Mouse (Mus musculus): ENCODE data around the gene Cmtm6. TPM values are rescaled to one million over a fixed set of nuclear protein-coding genes. Genes with fewer than 3 reads are reported as not detected.
A peak's percentile ranks its signal among the peaks of the same experiment; 100 is the strongest.
"Not testable (repeated sequence)": the region's sequence is repeated elsewhere in the genome, so short reads cannot be mapped to it uniquely, and the experiment has no call there.

The Cmtm6 gene
- 17.9 and 29.2 TPM in 2 replicates for polyA plus RNA-seq (2015; fragmentation: Nextera tagmentation; extraction: Ambion mirVana)

- Histone ChIP-seq H3K9ac (replicated peaks) (peak within 1 kb of the TSS; percentile 87), H3K27ac (replicated peaks) (peak within 1 kb of the TSS; percentile 86), H3K36me3 (no peaks in the 10 kb centered on the region), H3K9me3 (replicated peaks) (no peaks in the 10 kb centered on the region), H3K4me3 (replicated peaks) (peak within 1 kb of the TSS; percentile 78), H3K4me2 (peak within 1 kb of the TSS; percentile 75), H3K27me3 (replicated peaks) (no peaks in the 10 kb centered on the region), H3K4me1 (peaks cover 22% of the 10 kb centered on the region)
- 0% methylated on average over 53 of the region's 53 CpGs for WGBS
- ATAC-seq (ENCODE audit: low FRiP score) = peak; percentile 91
Measured at GRCm38 (mm10) chr9:114731011-114731755, at the start of gene Cmtm6. Gene Cmtm6 (plus strand): TSS chr9:114731116.

- no peak overlapping the region for H3K27ac ChIP-seq (replicated peaks)
- H3K9me3 ChIP-seq (replicated peaks) = no peaks in the 10 kb centered on the region
- no peaks in the 10 kb centered on the region for H3K4me1 ChIP-seq
- 83% methylated on average over 4 of the region's 4 CpGs for WGBS
- H3K36me3 ChIP-seq = no peaks in the 10 kb centered on the region
- no peak overlapping the region for H3K4me2 ChIP-seq
- H3K27me3 ChIP-seq (replicated peaks) = no peaks in the 10 kb centered on the region
- no peak for ATAC-seq (ENCODE audit: low FRiP score)
- H3K9ac ChIP-seq (replicated peaks) = no peak overlapping the region
- H3K4me3 ChIP-seq (replicated peaks) = no peak overlapping the region
Measured at GRCm38 (mm10) chr9:114682193-114682592, 48.7 kb upstream of the Cmtm6 start.

GRCm38 (mm10) chr9:114686245-114686644 is 44.7 kb upstream of the Cmtm6 start:
- ATAC-seq (ENCODE audit: low FRiP score) = no peak
- no peaks in the 10 kb centered on the region for H3K9me3 ChIP-seq (replicated peaks)

GRCm38 (mm10) chr9:114687639-114688038 is 43.3 kb upstream of the Cmtm6 start:
- H3K4me2 ChIP-seq = peak overlapping the region; percentile 71
- peaks cover 28% of the 10 kb centered on the region for H3K4me1 ChIP-seq
- no peak for ATAC-seq (ENCODE audit: low FRiP score)
- H3K27me3 ChIP-seq (replicated peaks) = no peaks in the 10 kb centered on the region
- H3K4me3 ChIP-seq (replicated peaks) = peak overlapping the region; percentile 84
- H3K9ac ChIP-seq (replicated peaks) = peak overlapping the region; percentile 96
- 76% methylated on average over 13 of the region's 13 CpGs for WGBS
- peak overlapping the region; percentile 98; the same call in 1 of the 2 replicates for H3K27ac ChIP-seq (replicated peaks)
- H3K36me3 ChIP-seq = peaks cover 7% of the 10 kb centered on the region
- no peaks in the 10 kb centered on the region for H3K9me3 ChIP-seq (replicated peaks)

More at GRCm38 (mm10) chr9:114686245-114686644, 44.7 kb upstream of the Cmtm6 start:
- WGBS = 94% methylated on average over 7 of the region's 7 CpGs
- Histone ChIP-seq H3K36me3 (no peaks in the 10 kb centered on the region), H3K27ac (replicated peaks) (no peak overlapping the region), H3K27me3 (replicated peaks) (no peaks in the 10 kb centered on the region), H3K4me2 (no peak overlapping the region), H3K4me1 (peaks cover 23% of the 10 kb centered on the region), H3K4me3 (replicated peaks) (no peak overlapping the region), H3K9ac (replicated peaks) (no peak overlapping the region)

GRCm38 (mm10) chr9:114688252-114688952 is 42.5 kb upstream of the Cmtm6 start, which contains the start of gene Dync1li1:
Gene Dync1li1 (plus strand): TSS chr9:114688790.
- H3K27ac ChIP-seq (replicated peaks) = peak within 1 kb of the TSS; percentile 98
- ATAC-seq (ENCODE audit: low FRiP score) = peak; percentile 95
- H3K4me2 ChIP-seq = peak within 1 kb of the TSS; percentile 71
- H3K9me3 ChIP-seq (replicated peaks) = no peaks in the 10 kb centered on the region
- peaks cover 11% of the 10 kb centered on the region for H3K36me3 ChIP-seq
- H3K27me3 ChIP-seq (replicated peaks) = no peaks in the 10 kb centered on the region
- peaks cover 28% of the 10 kb centered on the region for H3K4me1 ChIP-seq
- H3K4me3 ChIP-seq (replicated peaks) = peak within 1 kb of the TSS; percentile 84
- WGBS = under 1% methylated on average over 56 of the region's 57 CpGs
- peak within 1 kb of the TSS; percentile 96 for H3K9ac ChIP-seq (replicated peaks)

- under 1% methylated on average over 41 of the region's 50 CpGs for WGBS
- Histone ChIP-seq H3K4me3 (replicated peaks) (peak overlapping the region; percentile 84), H3K4me1 (peaks cover 28% of the 10 kb centered on the region), H3K36me3 (peaks cover 16% of the 10 kb centered on the region), H3K4me2 (peak overlapping the region; percentile 66), H3K27me3 (replicated peaks) (no peaks in the 10 kb centered on the region), H3K9ac (replicated peaks) (peak overlapping the region; percentile 96), H3K27ac (replicated peaks) (peak overlapping the region; percentile 98), H3K9me3 (replicated peaks) (no peaks in the 10 kb centered on the region)
- ATAC-seq (ENCODE audit: low FRiP score) = peak; percentile 72
Measured at GRCm38 (mm10) chr9:114688953-114689407, 41.9 kb upstream of the Cmtm6 start.

- Histone ChIP-seq H3K9me3 (replicated peaks) (no peaks in the 10 kb centered on the region), H3K4me3 (replicated peaks) (peak overlapping the region; percentile 84), H3K4me2 (peak overlapping the region; percentile 66), H3K9ac (replicated peaks) (peak overlapping the region; percentile 96), H3K36me3 (peaks cover 24% of the 10 kb centered on the region), H3K4me1 (peaks cover 33% of the 10 kb centered on the region), H3K27me3 (replicated peaks) (no peaks in the 10 kb centered on the region), H3K27ac (replicated peaks) (no peak overlapping the region; the same call in 1 of the 2 replicates)
- no peak for ATAC-seq (ENCODE audit: low FRiP score)
- 5% methylated on average over 10 of the region's 10 CpGs for WGBS
Measured at GRCm38 (mm10) chr9:114690119-114690601, 40.8 kb upstream of the Cmtm6 start.

- H3K4me2 ChIP-seq = peak overlapping the region; percentile 66
- no peaks in the 10 kb centered on the region for H3K9me3 ChIP-seq (replicated peaks)
- H3K9ac ChIP-seq (replicated peaks) = no peak overlapping the region
Measured at GRCm38 (mm10) chr9:114691112-114691511, 39.8 kb upstream of the Cmtm6 start.

GRCm38 (mm10) chr9:114695662-114696061 is 35.3 kb upstream of the Cmtm6 start:
- Histone ChIP-seq H3K36me3 (peaks cover 38% of the 10 kb centered on the region), H3K4me1 (peaks cover 20% of the 10 kb centered on the region)
- H3K4me3 ChIP-seq (replicated peaks); H3K27ac ChIP-seq (replicated peaks); H3K4me2 ChIP-seq; H3K9me3 ChIP-seq (replicated peaks); H3K27me3 ChIP-seq (replicated peaks); ATAC-seq (ENCODE audit: low FRiP score); H3K9ac ChIP-seq (replicated peaks): not testable (repeated sequence)
- WGBS = 97% methylated on average over 8 of the region's 8 CpGs

More at GRCm38 (mm10) chr9:114691112-114691511, 39.8 kb upstream of the Cmtm6 start:
- ATAC-seq (ENCODE audit: low FRiP score) = no peak
- H3K36me3 ChIP-seq = peaks cover 24% of the 10 kb centered on the region
- H3K4me3 ChIP-seq (replicated peaks) = 0 out of 2 replicates have a peak overlapping the region, but pooled peaks have one; percentile 84
- H3K27me3 ChIP-seq (replicated peaks) = no peaks in the 10 kb centered on the region
- H3K27ac ChIP-seq (replicated peaks) = no peak overlapping the region
- peaks cover 33% of the 10 kb centered on the region for H3K4me1 ChIP-seq

- H3K4me2 ChIP-seq = no peak overlapping the region
- H3K4me3 ChIP-seq (replicated peaks) = no peak overlapping the region
- no peak for ATAC-seq (ENCODE audit: low FRiP score)
- H3K4me1 ChIP-seq = peaks cover 9% of the 10 kb centered on the region; the same call in 1 of the 2 replicates
- H3K36me3 ChIP-seq = peaks cover 35% of the 10 kb centered on the region
- no peak overlapping the region for H3K9ac ChIP-seq (replicated peaks)
- H3K27me3 ChIP-seq (replicated peaks) = no peaks in the 10 kb centered on the region
- H3K9me3 ChIP-seq (replicated peaks) = no peaks in the 10 kb centered on the region
- 92% methylated on average over 4 of the region's 4 CpGs for WGBS
- H3K27ac ChIP-seq (replicated peaks) = no peak overlapping the region
Measured at GRCm38 (mm10) chr9:114697072-114697471, 33.8 kb upstream of the Cmtm6 start.

- Histone ChIP-seq H3K4me1 (peaks cover 9% of the 10 kb centered on the region; the same call in 1 of the 2 replicates), H3K9me3 (replicated peaks) (no peaks in the 10 kb centered on the region), H3K27ac (replicated peaks) (no peak overlapping the region), H3K9ac (replicated peaks) (no peak overlapping the region), H3K27me3 (replicated peaks) (no peaks in the 10 kb centered on the region), H3K36me3 (peaks cover 28% of the 10 kb centered on the region), H3K4me3 (replicated peaks) (no peak overlapping the region), H3K4me2 (no peak overlapping the region)
- WGBS = 87% methylated on average over 5 of the region's 5 CpGs
- no peak for ATAC-seq (ENCODE audit: low FRiP score)
Measured at GRCm38 (mm10) chr9:114697926-114698325, 33.0 kb upstream of the Cmtm6 start.

Measured in neural tube, embryonic 15.5 days (tissue).